Mouse (Mus musculus) midbrain, postnatal 0 days (tissue): Measurements from ENCODE around the gene Bnc1. TPM values are rescaled to one million over a fixed set of nuclear protein-coding genes. Genes with fewer than 3 reads are reported as not detected.

ENCODE experiments used
- ATAC-seq: fragments of 200-750 bp; cut with Nextera tagmentation; 2 replicates; pipeline ENCODE4 v1.8.0; 2017; ENCODE audit warnings: moderate number of reproducible peaks, mild to moderate bottlenecking, moderate TSS enrichment, moderate library complexity; ENCODE audit not compliant: low FRiP score
- DNase-seq: peaks from one replicate; pipeline ENCODE4 v3.0.0-alpha.2; 2015; ENCODE audit warnings: low spot score
- H3K27ac ChIP-seq: fragments of 300-500 bp; sonication (generic); 2 replicates; pipeline ENCODE4 v1.5.1; 2014; ENCODE audit warnings: low read depth, mild to moderate bottlenecking, low read length, mixed read lengths
- H3K27me3 ChIP-seq: fragments of 300-500 bp; sonication (generic); 2 replicates; pipeline ENCODE4 v1.6.1; 2014; ENCODE audit warnings: low read length, control low read depth, mixed read lengths; ENCODE audit not compliant: insufficient read depth
- H3K36me3 ChIP-seq: fragments of 300-500 bp; sonication (generic); 2 replicates; pipeline ENCODE4 v1.6.1; 2014; ENCODE audit warnings: low read length, control low read depth, mixed read lengths; ENCODE audit not compliant: insufficient read depth
- H3K4me1 ChIP-seq: fragments of 300-500 bp; sonication (generic); 2 replicates; pipeline ENCODE4 v1.6.1; 2014; ENCODE audit warnings: mild to moderate bottlenecking, control low read depth, antibody characterized with exemption, low read length, mixed read lengths; ENCODE audit not compliant: insufficient read depth
- H3K4me2 ChIP-seq: fragments of 300-500 bp; sonication (generic); 2 replicates; pipeline ENCODE4 v1.6.1; 2014; ENCODE audit warnings: low read depth, mild to moderate bottlenecking, low read length, mixed read lengths; ENCODE audit not compliant: poor library complexity, severe bottlenecking
- H3K4me3 ChIP-seq: fragments of 300-500 bp; sonication (generic); 2 replicates; pipeline ENCODE4 v1.5.1; 2014; ENCODE audit warnings: low read depth, mild to moderate bottlenecking, low read length, moderate library complexity
- H3K9ac ChIP-seq: fragments of 300-500 bp; sonication (generic); replicated peaks from 2 replicates; pipeline ENCODE4 v1.6.1; 2014; ENCODE audit warnings: mild to moderate bottlenecking, low read length, moderate library complexity, mixed read lengths; ENCODE audit not compliant: poor library complexity, severe bottlenecking
- H3K9me3 ChIP-seq: fragments of 300-500 bp; sonication (generic); 2 replicates; pipeline ENCODE4 v1.6.1; 2016; ENCODE audit warnings: low read length, control low read depth
- CTCF ChIP-seq: IDR thresholded peaks from 2 replicates; pipeline ENCODE4 v1.5.1; 2016; ENCODE audit warnings: antibody characterized with exemption, mild to moderate bottlenecking
- WGBS: fragments of 180-500 bp; shearing (Covaris S2); extraction: QIAGEN DNeasy Blood & Tissue Kit; methylation state at CpG from one replicate; pipeline ENCODE4 v1.1.7; 2014; 5-methylcytosine and 5-hydroxymethylcytosine counted together
- polyA plus RNA-seq: library from polyadenylated mRNA; unstranded; fragments of >200 nt; fragmentation: Nextera tagmentation; extraction: Ambion mirVana; gene quantifications from 2 replicates; pipeline ENCODE4 v1.2.1, GENCODE M21; 2015
- total RNA-seq: library from RNA; depleted of rRNA; stranded (reverse); fragments of >200 nt; gene quantifications from 2 replicates; pipeline ENCODE4 v1.2.3, GENCODE M21; 2014

Bnc1 gene
- total and polyA plus RNA-seq, 2 experiments from 2014 or later = 0.02 to 0.22 TPM

GRCm38 (mm10) chr7:82004228-82004627 lies 12.1 kb upstream of the Bnc1 start:
- no peaks in the 10 kb centered on the region for H3K36me3 ChIP-seq
- H3K4me2 ChIP-seq = no peak overlapping the region
- no peak overlapping the region for H3K4me3 ChIP-seq
- TF ChIP-seq CTCF = no peak
- ATAC-seq = no peak
- no peaks in the 10 kb centered on the region for H3K4me1 ChIP-seq
- DNase-seq = no peak
- H3K27me3 ChIP-seq = no peaks in the 10 kb centered on the region
- no peaks in the 10 kb centered on the region for H3K9me3 ChIP-seq
- H3K9ac ChIP-seq = no peak overlapping the region
- H3K27ac ChIP-seq = no peak overlapping the region
- WGBS = 90% methylated on average over 2 of the region's 2 CpGs

GRCm38 (mm10) chr7:81999816-82000215 lies 7.7 kb upstream of the Bnc1 start:
- Histone ChIP-seq H3K27me3 (peaks cover 6% of the 10 kb centered on the region), H3K9me3 (no peaks in the 10 kb centered on the region), H3K4me1 (no peaks in the 10 kb centered on the region), H3K27ac (no peak overlapping the region), H3K4me3 (no peak overlapping the region), H3K9ac (no peak overlapping the region), H3K36me3 (no peaks in the 10 kb centered on the region), H3K4me2 (no peak overlapping the region)
- no peak for ATAC-seq
- no peak for TF ChIP-seq CTCF
- 80% methylated on average over 2 of the region's 2 CpGs for WGBS
- DNase-seq = no peak

GRCm38 (mm10) chr7:81999372-81999771 lies 7.3 kb upstream of the Bnc1 start:
- no peak overlapping the region for H3K27ac ChIP-seq
- H3K27me3 ChIP-seq = peaks cover 10% of the 10 kb centered on the region
- H3K4me2 ChIP-seq = no peak overlapping the region
- no peak for DNase-seq
- WGBS = 76% methylated on average over 7 of the region's 7 CpGs
- no peak overlapping the region for H3K9ac ChIP-seq
- no peaks in the 10 kb centered on the region for H3K9me3 ChIP-seq
- no peaks in the 10 kb centered on the region for H3K36me3 ChIP-seq
- no peak for TF ChIP-seq CTCF
- H3K4me1 ChIP-seq = no peaks in the 10 kb centered on the region
- no peak overlapping the region for H3K4me3 ChIP-seq
- ATAC-seq = no peak

GRCm38 (mm10) chr7:81995975-81996374 lies 3.9 kb upstream of the Bnc1 start:
- Histone ChIP-seq H3K9me3 (no peaks in the 10 kb centered on the region), H3K9ac (no peak overlapping the region), H3K4me2 (no peak overlapping the region), H3K4me1 (no peaks in the 10 kb centered on the region), H3K36me3 (no peaks in the 10 kb centered on the region), H3K27ac (no peak overlapping the region), H3K27me3 (peaks cover 36% of the 10 kb centered on the region), H3K4me3 (no peak overlapping the region)
- WGBS = 31% methylated on average over 9 of the region's 9 CpGs
- ATAC-seq (no peak), DNase-seq (no peak)
- no peak for TF ChIP-seq CTCF

- Histone ChIP-seq H3K4me3 (no peak overlapping the region), H3K27ac (no peak overlapping the region), H3K4me2 (no peak overlapping the region), H3K9me3 (no peaks in the 10 kb centered on the region), H3K9ac (no peak overlapping the region), H3K36me3 (no peaks in the 10 kb centered on the region), H3K27me3 (peaks cover 36% of the 10 kb centered on the region), H3K4me1 (no peaks in the 10 kb centered on the region)
- ATAC-seq = no peak
- TF ChIP-seq CTCF = no peak
- DNase-seq = no peak
- 87% methylated on average over 6 of the region's 6 CpGs for WGBS
Observed at GRCm38 (mm10) chr7:81995126-81995525, 3.0 kb upstream of the Bnc1 start.

- Histone ChIP-seq H3K27me3 (peaks cover 52% of the 10 kb centered on the region), H3K27ac (no peak overlapping the region), H3K9me3 (no peaks in the 10 kb centered on the region), H3K4me3 (no peak overlapping the region), H3K4me1 (no peaks in the 10 kb centered on the region), H3K36me3 (no peaks in the 10 kb centered on the region), H3K4me2 (no peak overlapping the region), H3K9ac (no peak overlapping the region)
- ATAC-seq (no peak), DNase-seq (no peak)
- WGBS = 49% methylated on average over 7 of the region's 7 CpGs
- no peak for TF ChIP-seq CTCF
Observed at GRCm38 (mm10) chr7:81993140-81993539, 1.0 kb upstream of the Bnc1 start.
